Mouse (Mus musculus) heart, embryonic 13.5 days (tissue): Measurements from ENCODE around the gene Snapc3. TPM values are rescaled to one million over a fixed set of nuclear protein-coding genes. Genes with fewer than 3 reads are reported as not detected.

Experiments used
- polyA plus RNA-seq: library from polyadenylated mRNA; unstranded; fragments of >200 nt; fragmentation: Nextera tagmentation; extraction: Ambion mirVana; gene quantifications from 2 replicates; pipeline ENCODE4 v1.2.1, GENCODE M21; 2015

Snapc3 gene
- polyA plus RNA-seq, 1 experiment from 2014 or later = 27.1 TPM

Other genes with a start within 250 kb of the Snapc3 start
- gene Ttc39b, start 93.5 kb upstream of the Snapc3 start, polyA plus RNA-seq = 2.1 and 2.5 TPM in 2 replicates
- gene Psip1, start 68.7 kb downstream of the Snapc3 start, polyA plus RNA-seq = 76.7 and 77.5 TPM in 2 replicates
- gene Ccdc171, start 107.8 kb downstream of the Snapc3 start, polyA plus RNA-seq = 2.3 and 2.6 TPM in 2 replicates